Mouse (Mus musculus) midbrain, embryonic 16.5 days (tissue): ENCODE measurements around the gene Zbtb39. TPM values are rescaled to one million over a fixed set of nuclear protein-coding genes. Genes with fewer than 3 reads are reported as not detected.
A peak's percentile ranks its signal among the peaks of the same experiment; 100 is the strongest.

Experiments used
- ATAC-seq: fragments of 200-750 bp; cut with Nextera tagmentation; 2 replicates; pipeline ENCODE4 v1.8.0; 2017; ENCODE audit warnings: moderate TSS enrichment
- H3K27ac ChIP-seq: fragments of 300-500 bp; sonication (generic); 2 replicates; pipeline ENCODE4 v1.5.1; 2014; ENCODE audit warnings: mild to moderate bottlenecking, low read length, mixed read lengths
- H3K27me3 ChIP-seq: fragments of 300-500 bp; sonication (generic); 2 replicates; pipeline ENCODE4 v1.6.1; 2014; ENCODE audit warnings: low read depth, low read length, mixed read lengths; ENCODE audit not compliant: control insufficient read depth, insufficient read depth
- H3K36me3 ChIP-seq: fragments of 300-500 bp; sonication (generic); 2 replicates; pipeline ENCODE4 v1.6.1; 2014; ENCODE audit warnings: mild to moderate bottlenecking, low read length, moderate library complexity, mixed read lengths; ENCODE audit not compliant: control insufficient read depth, insufficient read depth
- H3K4me1 ChIP-seq: fragments of 300-500 bp; sonication (generic); 2 replicates; pipeline ENCODE4 v1.6.1; 2014; ENCODE audit warnings: mild to moderate bottlenecking, low read length, mixed read lengths; ENCODE audit not compliant: control insufficient read depth, insufficient read depth
- H3K4me2 ChIP-seq: fragments of 300-500 bp; sonication (generic); 2 replicates; pipeline ENCODE4 v1.6.1; 2014; ENCODE audit warnings: mild to moderate bottlenecking, low read length, mixed read lengths
- H3K4me3 ChIP-seq: fragments of 300-500 bp; sonication (generic); 2 replicates; pipeline ENCODE4 v1.5.1; 2014; ENCODE audit warnings: low read depth, mild to moderate bottlenecking, low read length, moderate library complexity, mixed read lengths
- H3K9ac ChIP-seq: fragments of 300-500 bp; sonication (generic); 2 replicates; pipeline ENCODE4 v1.6.1; 2014; ENCODE audit warnings: low read depth, low read length, mixed read lengths
- H3K9me3 ChIP-seq: fragments of 300-500 bp; sonication (generic); replicated peaks from 2 replicates; pipeline ENCODE4 v1.6.1; 2014; ENCODE audit warnings: mild to moderate bottlenecking, low read length, mixed read lengths; ENCODE audit not compliant: control insufficient read depth, poor library complexity, severe bottlenecking
- WGBS: fragments of 180-500 bp; shearing (Covaris S2); extraction: QIAGEN DNeasy Blood & Tissue Kit; methylation state at CpG from one replicate; pipeline ENCODE4 v1.1.7; 2014; 5-methylcytosine and 5-hydroxymethylcytosine counted together
- polyA plus RNA-seq: library from polyadenylated mRNA; unstranded; fragments of >200 nt; fragmentation: Nextera tagmentation; extraction: Ambion mirVana; gene quantifications from 2 replicates; pipeline ENCODE4 v1.2.1, GENCODE M21; 2015

The Zbtb39 gene
- 2.7 and 3.2 TPM in 2 replicates for polyA plus RNA-seq

DNA sequence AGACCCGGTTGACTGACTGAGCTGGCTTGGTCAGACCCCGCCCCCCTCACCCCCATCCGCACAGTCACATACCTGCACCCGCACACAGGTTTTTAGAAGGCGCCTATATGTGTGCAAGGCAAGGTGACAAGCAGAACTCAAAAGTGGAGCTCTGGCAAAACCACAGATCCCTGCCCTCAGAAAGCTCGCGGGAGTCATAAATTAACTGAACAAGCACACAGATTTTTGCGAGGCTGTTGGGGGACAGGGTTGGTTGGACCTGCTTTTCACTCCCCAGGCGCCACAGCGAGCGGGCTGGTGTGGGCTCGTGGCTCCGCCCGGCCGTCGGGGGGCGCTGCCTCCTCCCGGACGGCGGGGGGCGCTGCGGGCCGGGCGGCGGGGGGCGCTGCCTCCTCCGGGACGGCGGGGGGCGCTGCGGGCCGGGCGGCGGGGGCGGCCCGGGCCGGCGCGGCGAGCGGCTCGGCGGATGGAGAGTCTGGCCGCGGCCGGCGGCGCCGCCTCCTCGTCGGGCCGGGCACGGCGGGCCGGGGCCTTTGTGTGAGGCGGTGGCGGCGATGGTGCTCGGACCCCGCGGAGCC is at the start of gene Zbtb39:
Gene Zbtb39 (plus strand): TSS at position 456 of the 578 bp plus-strand sequence.
- ATAC-seq: peak; percentile 88
- WGBS: 2% methylated on average over 47 of the region's 61 CpGs
- H3K27ac ChIP-seq: peak within 1 kb of the TSS; percentile 81

DNA sequence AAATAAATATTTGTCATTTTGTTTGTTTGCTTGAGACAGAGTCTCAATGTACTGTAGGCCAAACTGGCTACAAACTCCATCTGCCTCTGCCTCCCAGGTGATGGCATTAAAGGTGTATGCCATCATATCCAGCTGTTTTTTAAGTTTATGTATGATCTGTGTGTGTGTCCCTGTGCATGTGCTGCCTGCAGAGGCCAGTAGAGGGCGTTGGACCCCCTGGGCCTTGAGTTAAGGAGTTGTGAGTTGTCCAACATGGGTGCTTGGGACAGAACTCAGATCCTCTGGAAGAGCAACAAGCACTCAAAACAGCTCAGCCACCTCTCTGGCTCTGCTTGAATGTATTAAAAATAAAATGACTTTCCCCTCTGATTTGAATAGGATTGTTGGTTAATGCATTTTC is 48.3 kb upstream of the Zbtb39 start:
- H3K27ac ChIP-seq: no peak overlapping the region
- no peak overlapping the region for H3K4me3 ChIP-seq
- no peaks in the 10 kb centered on the region for H3K27me3 ChIP-seq
- 23% methylated on average over 1 of the region's 1 CpGs for WGBS
- H3K4me2 ChIP-seq: no peak overlapping the region
- no peaks in the 10 kb centered on the region for H3K4me1 ChIP-seq
- H3K9ac ChIP-seq: no peak overlapping the region
- H3K36me3 ChIP-seq: 0 out of 2 replicates have a peak, but pooled peaks cover 3% of the 10 kb centered on the region
- H3K9me3 ChIP-seq: no peaks in the 10 kb centered on the region
- ATAC-seq: no peak

More for the DNA sequence above, at the start of gene Zbtb39:
- Histone ChIP-seq H3K4me2 (peak within 1 kb of the TSS; percentile 79), H3K4me3 (peak within 1 kb of the TSS; percentile 97), H3K27me3 (no peaks in the 10 kb centered on the region), H3K4me1 (peaks cover 12% of the 10 kb centered on the region), H3K9me3 (no peaks in the 10 kb centered on the region), H3K9ac (peak within 1 kb of the TSS; percentile 95), H3K36me3 (peaks cover 25% of the 10 kb centered on the region)

DNA sequence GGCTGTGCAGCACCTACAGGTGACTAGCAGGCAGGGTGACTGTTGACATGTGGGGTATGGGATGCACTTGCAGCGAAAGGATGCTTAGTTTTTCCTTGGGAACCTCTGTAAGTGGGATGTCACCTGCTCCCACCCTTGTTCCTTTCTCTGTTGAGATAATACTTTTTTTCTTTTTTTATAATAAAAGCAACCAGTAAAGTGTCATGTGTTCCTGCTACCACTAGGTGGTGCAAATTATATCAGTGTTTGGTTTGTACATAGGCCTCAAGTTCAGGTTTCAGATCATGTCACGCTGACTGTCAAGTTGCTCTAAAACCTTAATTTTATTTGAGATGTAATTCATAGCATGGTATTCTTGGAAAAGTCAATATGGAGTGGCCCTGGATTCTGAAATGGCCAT is 44.7 kb upstream of the Zbtb39 start:
- no peak overlapping the region for H3K9ac ChIP-seq
- no peak overlapping the region for H3K4me3 ChIP-seq
- no peak overlapping the region for H3K4me2 ChIP-seq
- H3K27ac ChIP-seq: no peak overlapping the region
- ATAC-seq: no peak
- 0 out of 2 replicates have a peak, but pooled peaks cover 3% of the 10 kb centered on the region for H3K36me3 ChIP-seq
- H3K27me3 ChIP-seq: no peaks in the 10 kb centered on the region
- no peaks in the 10 kb centered on the region for H3K4me1 ChIP-seq
- WGBS: 53% methylated on average over 2 of the region's 2 CpGs
- H3K9me3 ChIP-seq: no peaks in the 10 kb centered on the region

DNA sequence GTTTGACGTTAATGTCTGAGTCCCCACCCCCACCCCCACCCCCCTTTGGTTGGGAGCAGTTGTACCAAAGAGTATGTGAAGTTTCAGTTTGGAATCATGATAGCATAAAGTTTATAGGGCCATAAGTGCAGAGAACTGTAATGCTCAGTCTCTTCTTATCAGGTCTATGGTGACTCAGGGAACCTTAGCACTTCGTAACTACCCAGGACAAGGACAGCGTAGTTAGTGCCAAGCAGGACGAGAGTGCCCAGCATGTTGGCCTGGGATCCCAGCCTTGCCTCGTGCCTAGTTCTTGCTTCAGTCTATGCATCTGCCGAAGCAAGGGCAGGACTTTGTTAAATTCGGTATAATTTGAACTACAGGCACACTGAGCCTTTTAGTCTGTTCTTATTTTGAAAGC is 43.6 kb upstream of the Zbtb39 start:
- ATAC-seq: no peak
- Histone ChIP-seq H3K9me3 (no peaks in the 10 kb centered on the region), H3K27me3 (no peaks in the 10 kb centered on the region), H3K4me3 (no peak overlapping the region), H3K9ac (no peak overlapping the region), H3K4me2 (no peak overlapping the region), H3K27ac (no peak overlapping the region), H3K4me1 (no peaks in the 10 kb centered on the region), H3K36me3 (0 out of 2 replicates have a peak, but pooled peaks cover 3% of the 10 kb centered on the region)
- 93% methylated on average over 7 of the region's 7 CpGs for WGBS

DNA sequence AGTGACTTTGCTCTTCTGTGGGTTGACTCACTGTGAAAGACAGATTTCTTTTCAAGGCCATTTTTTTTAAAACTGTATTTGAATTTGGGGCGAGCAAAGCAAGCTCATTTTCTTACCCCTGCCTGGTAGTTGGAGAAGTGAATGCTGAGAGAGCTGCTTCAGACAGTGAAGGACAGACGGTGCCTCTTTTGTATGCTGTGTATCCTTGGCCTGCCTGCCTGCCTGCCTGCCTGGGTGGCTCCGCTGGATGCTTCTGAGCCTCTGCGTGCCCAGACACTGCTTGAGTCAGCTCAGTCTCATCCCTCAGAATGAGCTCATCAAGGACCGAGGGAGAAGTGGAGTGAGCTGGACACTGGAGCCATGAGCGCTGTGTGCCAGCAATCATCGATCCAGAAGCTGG is 40.4 kb upstream of the Zbtb39 start:
- 0 out of 2 replicates have a peak, but pooled peaks cover 3% of the 10 kb centered on the region for H3K36me3 ChIP-seq
- 93% methylated on average over 7 of the region's 7 CpGs for WGBS
- ATAC-seq: no peak

DNA sequence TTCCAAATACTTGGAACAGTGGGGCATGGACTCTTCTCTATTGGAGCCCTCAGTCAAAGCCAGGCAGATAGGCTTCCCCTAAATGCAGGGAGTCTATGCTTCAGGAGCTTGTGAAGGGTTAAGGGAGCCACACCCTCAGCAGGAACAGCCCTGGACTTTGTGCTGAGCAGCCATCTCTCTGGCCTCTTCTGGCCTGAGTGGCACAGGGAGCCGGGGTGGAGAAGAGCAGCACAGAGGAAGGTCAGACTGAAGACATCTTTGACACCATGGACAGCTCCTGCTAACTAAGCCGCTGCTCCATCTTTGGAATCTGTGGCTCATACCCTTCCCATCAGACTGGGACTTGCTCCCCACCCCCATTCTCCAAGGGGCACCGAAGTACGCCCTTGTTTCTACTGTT is 36.0 kb upstream of the Zbtb39 start:
- no peak overlapping the region for H3K27ac ChIP-seq
- H3K36me3 ChIP-seq: no peaks in the 10 kb centered on the region
- H3K4me3 ChIP-seq: no peak overlapping the region
- H3K9ac ChIP-seq: no peak overlapping the region
- H3K4me1 ChIP-seq: no peaks in the 10 kb centered on the region
- no peak for ATAC-seq
- WGBS: 55% methylated on average over 4 of the region's 4 CpGs
- H3K4me2 ChIP-seq: no peak overlapping the region
- H3K9me3 ChIP-seq: no peaks in the 10 kb centered on the region
- no peaks in the 10 kb centered on the region for H3K27me3 ChIP-seq

More for the DNA sequence above, 40.4 kb upstream of the Zbtb39 start:
- Histone ChIP-seq H3K9me3 (no peaks in the 10 kb centered on the region), H3K27ac (no peak overlapping the region), H3K4me3 (no peak overlapping the region), H3K27me3 (no peaks in the 10 kb centered on the region), H3K4me1 (no peaks in the 10 kb centered on the region), H3K9ac (no peak overlapping the region), H3K4me2 (no peak overlapping the region)

DNA sequence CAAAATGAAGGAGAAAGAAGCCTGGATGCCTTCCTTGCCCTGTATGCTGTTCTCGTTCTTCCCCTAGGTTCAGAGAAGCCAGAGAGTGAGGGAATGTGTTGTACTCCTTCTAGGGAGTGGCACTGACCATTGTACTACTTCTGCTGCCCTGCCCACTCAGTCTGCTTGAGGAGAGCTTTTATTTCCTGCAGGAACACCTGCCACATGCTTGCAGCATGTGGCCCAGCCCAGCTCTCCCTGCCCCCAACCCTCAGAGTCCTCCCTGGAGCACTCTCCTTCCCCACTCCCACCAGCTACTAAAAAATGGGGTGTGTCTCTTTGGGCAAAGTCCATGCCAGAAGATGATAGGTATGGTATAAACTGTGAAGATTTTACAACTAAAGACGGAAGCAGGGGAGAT is 35.0 kb upstream of the Zbtb39 start:
- H3K4me2 ChIP-seq: no peak overlapping the region
- 73% methylated on average over 2 of the region's 2 CpGs for WGBS
- no peaks in the 10 kb centered on the region for H3K36me3 ChIP-seq
- no peaks in the 10 kb centered on the region for H3K4me1 ChIP-seq
- no peak for ATAC-seq
- H3K9ac ChIP-seq: no peak overlapping the region
- H3K27me3 ChIP-seq: no peaks in the 10 kb centered on the region
- no peak overlapping the region for H3K4me3 ChIP-seq
- H3K27ac ChIP-seq: no peak overlapping the region
- H3K9me3 ChIP-seq: no peaks in the 10 kb centered on the region

DNA sequence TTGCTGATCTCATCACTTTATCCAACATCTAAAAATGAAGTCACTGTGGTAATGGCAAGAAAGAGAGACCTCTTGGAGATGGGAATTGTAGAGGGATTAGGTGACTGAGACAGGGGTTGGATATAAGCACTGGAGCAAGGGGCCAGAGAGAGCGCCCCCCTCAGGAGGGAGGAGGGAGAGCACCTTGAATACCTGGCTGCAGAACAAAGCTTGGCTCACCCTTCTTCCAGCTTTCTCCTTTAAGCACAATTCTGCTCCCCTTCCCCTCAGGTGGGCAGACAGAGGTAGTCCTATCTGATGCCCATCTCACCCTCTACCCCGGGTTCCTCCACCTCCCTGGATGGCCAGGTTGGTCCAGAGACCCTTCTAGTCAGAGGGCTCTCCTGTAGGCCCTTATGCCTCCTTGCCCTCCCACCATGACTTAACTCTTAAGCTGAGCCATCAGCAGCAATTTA is 34.5 kb upstream of the Zbtb39 start, which contains the start of gene Myo1a:
Gene Myo1a (plus strand): TSS at position 405 of the 455 bp plus-strand sequence.
- no peak within 1 kb of the TSS for H3K27ac ChIP-seq
- H3K27me3 ChIP-seq: no peaks in the 10 kb centered on the region
- no peaks in the 10 kb centered on the region for H3K9me3 ChIP-seq
- no peak for ATAC-seq
- H3K4me2 ChIP-seq: no peak within 1 kb of the TSS
- no peaks in the 10 kb centered on the region for H3K36me3 ChIP-seq
- H3K9ac ChIP-seq: no peak within 1 kb of the TSS
- no peaks in the 10 kb centered on the region for H3K4me1 ChIP-seq
- WGBS: 81% methylated on average over 2 of the region's 2 CpGs
- no peak within 1 kb of the TSS for H3K4me3 ChIP-seq

DNA sequence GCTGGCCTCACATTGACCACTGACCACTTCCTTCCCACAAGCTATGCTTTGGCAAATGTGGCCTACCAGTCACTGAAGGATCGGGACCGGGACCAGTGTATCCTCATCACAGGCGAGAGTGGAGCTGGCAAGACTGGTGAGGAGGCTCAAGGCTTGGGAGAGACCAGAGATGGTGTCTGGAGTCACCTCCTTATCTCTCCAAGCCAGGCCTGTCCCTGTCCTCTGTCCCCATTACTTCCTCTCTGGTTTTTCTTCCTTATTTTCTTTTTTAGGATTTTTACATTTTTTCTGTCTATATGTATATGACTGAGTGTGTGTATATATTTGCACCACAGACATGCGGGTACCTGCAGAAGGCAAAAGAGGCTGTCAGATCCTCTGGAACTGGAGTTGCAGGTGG is 33.6 kb upstream of the Zbtb39 start:
- no peak overlapping the region for H3K4me2 ChIP-seq

More for the DNA sequence above, 33.6 kb upstream of the Zbtb39 start:
- H3K4me1 ChIP-seq: no peaks in the 10 kb centered on the region
- H3K4me3 ChIP-seq: no peak overlapping the region
- 93% methylated on average over 4 of the region's 4 CpGs for WGBS
- no peak overlapping the region for H3K9ac ChIP-seq
- no peaks in the 10 kb centered on the region for H3K9me3 ChIP-seq
- no peaks in the 10 kb centered on the region for H3K36me3 ChIP-seq
- no peaks in the 10 kb centered on the region for H3K27me3 ChIP-seq
- no peak overlapping the region for H3K27ac ChIP-seq
- no peak for ATAC-seq
